Mouse (Mus musculus) kidney, postnatal 36 days (tissue): ENCODE data around the gene Elfn2.

Experiments used
- DNase-seq, 2 experiments: peaks; one replicate each; pipeline ENCODE4 v3.0.0; 2021 to 2022; ENCODE audit warnings: mixed read lengths in 2 of 2

Elfn2 gene

GRCm38 (mm10) chr15:78680291-78680690 is 38.3 kb downstream of the Elfn2 start:
- no peak for DNase-seq

DNA sequence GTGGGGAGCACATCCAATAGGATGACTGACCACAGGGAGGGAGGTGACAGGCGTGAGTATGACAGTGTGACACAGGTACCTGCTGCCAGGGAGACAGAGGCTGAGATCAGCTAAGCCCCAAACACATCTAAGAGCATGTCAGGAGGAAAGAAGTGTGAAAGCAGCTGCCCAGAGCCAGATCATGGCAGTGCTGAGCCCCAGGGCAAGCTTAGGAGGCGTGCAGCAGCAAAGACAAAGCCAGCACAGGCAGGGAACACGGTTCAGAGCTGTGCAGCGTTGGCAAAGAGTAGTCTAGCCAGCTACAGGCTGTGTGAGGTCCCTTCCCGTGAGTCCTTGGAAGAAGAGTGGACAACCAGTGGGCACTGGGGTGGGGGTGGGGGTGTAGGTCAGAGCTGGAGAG is 40.9 kb downstream of the Elfn2 start:
- DNase-seq, result no peak

- no peak for DNase-seq
Measured at GRCm38 (mm10) chr15:78677015-78677414, 41.6 kb downstream of the Elfn2 start.

GRCm38 (mm10) chr15:78674912-78675412 is 43.6 kb downstream of the Elfn2 start:
- no peak for DNase-seq

DNA sequence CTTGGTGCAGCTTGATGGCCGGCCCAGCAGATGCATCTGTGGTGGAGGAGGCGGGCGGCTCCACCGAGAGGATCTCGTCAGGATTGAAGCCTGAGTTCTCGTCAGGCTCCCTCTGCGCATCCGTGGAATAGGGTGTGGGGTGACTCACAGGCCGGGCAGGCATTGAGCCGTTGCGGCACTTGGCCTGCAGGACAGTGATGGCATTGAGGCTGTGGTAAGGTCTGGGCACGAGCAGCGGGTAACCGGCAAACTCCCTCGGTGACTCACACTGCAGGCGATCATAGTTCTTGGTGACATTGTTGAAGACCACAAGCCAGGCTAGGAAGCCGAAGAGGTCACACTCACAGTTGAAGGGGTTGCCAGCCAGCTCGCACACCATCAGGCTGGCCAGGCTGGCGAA is 45.1 kb downstream of the Elfn2 start:
- no peak for DNase-seq

DNA sequence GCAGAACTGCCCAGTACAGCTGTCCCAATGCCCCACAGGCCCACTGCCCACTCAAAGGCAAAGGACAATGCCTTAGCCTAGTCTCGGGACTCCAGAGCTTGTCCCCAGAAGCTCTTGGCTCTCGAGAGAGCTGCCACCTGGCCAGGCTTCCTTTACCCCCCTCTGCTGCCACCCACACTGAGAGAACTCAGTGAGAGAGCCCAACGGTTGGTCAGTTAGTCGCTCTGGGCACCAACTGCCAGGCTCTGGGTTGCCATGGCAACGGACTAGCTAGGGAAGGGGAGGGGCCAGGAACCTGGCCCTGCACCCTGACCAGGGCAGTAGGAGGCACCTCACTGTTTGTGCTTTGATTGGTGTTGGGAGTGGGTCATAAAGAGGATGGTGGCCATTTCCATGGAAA is 48.2 kb downstream of the Elfn2 start:
- DNase-seq, result peak; percentile 11 to 41

- DNase-seq, result no peak
Measured at GRCm38 (mm10) chr15:78669221-78669871, 49.2 kb downstream of the Elfn2 start.

DNA sequence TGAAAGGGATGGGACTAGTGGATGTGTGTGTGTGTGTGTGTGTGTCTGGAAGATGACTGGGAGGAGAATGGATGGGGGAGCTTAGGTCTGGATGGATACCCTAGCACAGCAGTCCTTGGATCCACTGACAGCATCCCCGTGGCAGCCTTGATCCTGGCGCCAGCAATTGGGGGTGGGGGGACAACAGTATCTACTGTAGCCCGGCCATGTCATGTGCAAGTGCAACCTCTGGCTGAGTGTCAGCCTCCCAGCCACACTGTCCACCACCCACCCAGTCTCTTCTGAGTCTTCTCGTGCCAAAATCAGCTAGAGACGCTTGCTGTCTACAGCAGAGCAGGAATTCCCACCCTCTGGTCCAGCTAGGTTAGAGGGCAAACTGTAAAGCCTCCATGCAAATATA is 54.3 kb downstream of the Elfn2 start:
- no peak for DNase-seq

- DNase-seq, result no peak
Measured at GRCm38 (mm10) chr15:78651169-78651568, 67.4 kb downstream of the Elfn2 start.

DNA sequence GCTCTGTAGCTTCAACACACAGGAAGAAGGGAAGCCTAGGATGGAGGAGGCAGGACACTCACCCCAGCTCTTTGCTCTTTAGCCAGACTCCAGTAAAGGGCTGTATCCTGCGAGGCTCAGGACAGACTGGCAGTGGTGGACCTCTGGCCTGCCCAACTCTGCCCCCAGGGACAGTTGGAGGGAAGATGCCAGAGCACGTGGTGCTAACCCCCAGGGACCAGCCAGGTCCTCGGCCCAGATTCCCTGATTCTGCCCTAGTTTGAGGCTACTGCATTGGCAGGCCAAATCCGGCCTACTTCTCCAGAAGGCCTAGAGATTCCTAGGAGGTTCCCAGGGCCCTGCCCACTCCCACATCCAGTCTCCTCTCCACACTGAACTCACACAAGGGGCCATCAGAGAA is 70.8 kb downstream of the Elfn2 start:
- no peak for DNase-seq

GRCm38 (mm10) chr15:78644606-78645005 is 74.0 kb downstream of the Elfn2 start:
- DNase-seq, result no peak

- DNase-seq, result no peak
Measured at GRCm38 (mm10) chr15:78643633-78644032, 74.9 kb downstream of the Elfn2 start.

GRCm38 (mm10) chr15:78635231-78635630 is 83.3 kb downstream of the Elfn2 start:
- no peak for DNase-seq

DNA sequence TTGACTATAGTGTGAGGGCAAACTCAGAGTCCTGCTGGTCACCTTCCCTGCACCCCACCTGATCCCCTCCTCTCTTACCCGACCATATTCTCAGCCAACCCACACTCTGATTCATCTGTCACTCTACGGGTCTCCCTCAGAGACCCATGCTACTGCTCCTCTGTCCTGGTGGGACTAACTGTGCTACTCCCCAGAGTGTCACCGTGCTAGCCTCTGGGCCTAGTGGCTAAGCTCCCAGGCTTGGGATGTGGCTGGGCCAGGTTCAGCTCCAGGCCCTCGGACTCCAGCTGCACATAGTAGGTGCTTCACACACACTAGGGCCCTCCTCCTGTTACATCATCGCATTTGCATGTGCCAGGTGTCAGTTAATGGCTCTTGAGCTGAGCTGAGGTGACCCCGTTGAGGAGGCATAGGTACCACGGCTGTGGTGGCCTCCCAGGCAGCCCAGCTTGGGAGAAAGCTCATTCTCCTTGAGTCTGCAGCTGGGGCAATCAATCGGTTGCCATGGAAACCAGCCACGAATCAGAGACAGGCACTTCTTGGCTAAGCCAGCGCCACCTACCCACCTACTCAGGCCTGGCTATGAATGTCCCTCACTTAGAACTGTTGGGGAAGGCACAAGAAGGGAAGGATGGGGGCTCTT is 84.4 kb downstream of the Elfn2 start:
- no peak for DNase-seq

- DNase-seq, result no peak
Measured at GRCm38 (mm10) chr15:78633413-78633812, 85.2 kb downstream of the Elfn2 start.

DNA sequence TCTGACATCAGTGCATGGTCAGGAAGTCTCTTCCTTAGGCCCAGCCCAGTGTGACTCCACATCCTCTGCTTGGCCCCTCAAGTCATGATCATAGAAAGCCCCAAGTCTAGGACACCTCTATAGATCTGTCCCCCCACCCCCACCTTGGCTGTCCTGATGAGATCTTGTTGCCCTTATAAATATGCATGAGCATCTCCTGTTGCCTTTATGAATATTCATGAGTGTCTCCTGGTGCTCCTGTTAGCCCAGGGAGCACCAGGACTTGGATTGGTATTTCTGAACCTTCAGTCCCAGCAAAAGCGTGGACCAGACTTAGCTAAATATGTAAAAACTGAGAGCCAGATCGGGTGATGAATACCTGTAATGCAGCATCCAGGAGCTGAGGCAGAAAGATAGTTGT is 86.2 kb downstream of the Elfn2 start:
- DNase-seq, result no peak

- no peak for DNase-seq
Measured at GRCm38 (mm10) chr15:78626285-78626684, 92.3 kb downstream of the Elfn2 start.

DNA sequence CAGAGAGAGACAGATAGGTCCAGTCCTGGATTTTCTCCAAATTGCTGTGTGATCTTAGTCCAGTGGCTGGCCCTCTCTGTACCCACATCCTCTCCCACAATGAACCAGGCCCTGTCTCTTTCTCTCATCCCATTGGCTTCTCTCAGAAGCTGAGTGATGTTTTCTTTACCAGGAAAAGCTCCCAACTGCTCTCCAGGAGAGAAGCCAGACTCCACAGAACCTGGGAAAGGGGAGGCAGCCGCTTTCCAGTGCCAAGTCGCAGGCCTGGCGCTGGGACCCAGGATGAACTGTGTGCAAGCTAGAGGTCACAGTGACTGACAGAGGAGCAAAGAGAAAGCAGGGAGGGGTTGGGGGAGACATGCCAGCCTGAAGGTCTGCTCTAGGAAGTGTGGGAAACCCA is 93.6 kb downstream of the Elfn2 start:
- DNase-seq, result peak in 1 of 2 experiments; percentile 33

DNA sequence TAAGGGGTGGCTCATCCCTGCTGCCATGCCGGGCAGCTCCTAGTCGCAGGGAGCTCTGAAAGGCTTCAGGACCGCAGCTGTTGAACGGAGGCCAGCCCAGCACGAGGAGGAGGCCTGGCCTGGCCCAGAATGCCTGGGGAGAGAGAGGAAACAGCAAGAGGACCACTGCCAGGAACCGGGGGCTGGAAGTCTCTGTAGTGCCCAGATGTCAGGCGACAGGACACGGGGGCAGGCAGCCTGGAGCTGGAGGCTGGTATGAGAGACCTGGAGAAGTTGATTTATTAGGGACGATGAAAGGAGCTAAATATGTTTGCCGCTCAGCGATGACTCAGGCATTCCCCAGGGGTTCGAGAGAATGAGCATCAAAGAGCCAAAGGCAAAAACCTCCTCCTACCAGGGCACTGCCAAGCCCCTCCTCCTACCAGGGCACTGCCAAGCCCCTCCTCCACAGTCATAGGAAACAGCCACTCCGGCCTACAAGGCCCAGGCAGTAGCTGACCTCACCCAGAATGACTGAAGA is 94.1 kb downstream of the Elfn2 start:
- peak; percentile 87 to 91 for DNase-seq

DNA sequence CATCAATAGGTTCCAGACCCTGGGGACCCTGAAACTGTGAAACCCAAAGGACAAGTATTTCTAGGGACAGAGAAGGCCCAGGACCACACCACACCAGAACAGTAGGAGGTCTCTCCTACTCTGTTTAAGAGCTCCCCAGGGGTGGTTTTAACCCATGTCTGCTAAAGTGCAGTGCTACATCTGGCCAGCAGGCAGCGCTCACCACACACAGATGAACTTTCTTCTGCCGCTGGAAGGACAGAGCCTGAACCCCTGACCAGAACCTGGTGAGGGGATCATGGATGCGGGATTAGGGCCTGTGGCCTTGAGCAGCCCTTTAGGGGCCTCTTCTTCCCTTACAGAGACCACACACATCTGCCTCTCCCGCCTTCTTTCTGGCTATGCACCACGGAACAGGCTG is 95.1 kb downstream of the Elfn2 start:
- DNase-seq, result peak; percentile 59 to 86
